Mouse (Mus musculus) small intestine, adult 2 months (tissue): Measurements from ENCODE around the gene Isl2.

Experiments
- CTCF ChIP-seq: fragments of 200-500 bp; IDR thresholded peaks from 2 replicates; pipeline ENCODE4 v1.5.1; 2012; ENCODE audit warnings: low read depth, mild to moderate bottlenecking, control low read depth, inconsistent platforms, low read length, moderate library complexity, mixed read lengths; ENCODE audit not compliant: insufficient replicate concordance, insufficient read length; ENCODE audit errors: extremely low read depth
- POLR2A ChIP-seq: fragments of 200-500 bp; IDR thresholded peaks from 2 replicates; pipeline ENCODE4 v1.6.1; 2012; ENCODE audit warnings: low read depth, mild to moderate bottlenecking, control low read depth, inconsistent platforms, low read length, moderate library complexity

- no peak for TF ChIP-seq CTCF
- TF ChIP-seq POLR2A: no peak
These were observed 1.4 kb downstream of the Isl2 start for GRCm38 (mm10) chr9:55539661-55540390.
